Mouse (Mus musculus): ENCODE data around the gene Phf19.

The Phf19 gene

DNA sequence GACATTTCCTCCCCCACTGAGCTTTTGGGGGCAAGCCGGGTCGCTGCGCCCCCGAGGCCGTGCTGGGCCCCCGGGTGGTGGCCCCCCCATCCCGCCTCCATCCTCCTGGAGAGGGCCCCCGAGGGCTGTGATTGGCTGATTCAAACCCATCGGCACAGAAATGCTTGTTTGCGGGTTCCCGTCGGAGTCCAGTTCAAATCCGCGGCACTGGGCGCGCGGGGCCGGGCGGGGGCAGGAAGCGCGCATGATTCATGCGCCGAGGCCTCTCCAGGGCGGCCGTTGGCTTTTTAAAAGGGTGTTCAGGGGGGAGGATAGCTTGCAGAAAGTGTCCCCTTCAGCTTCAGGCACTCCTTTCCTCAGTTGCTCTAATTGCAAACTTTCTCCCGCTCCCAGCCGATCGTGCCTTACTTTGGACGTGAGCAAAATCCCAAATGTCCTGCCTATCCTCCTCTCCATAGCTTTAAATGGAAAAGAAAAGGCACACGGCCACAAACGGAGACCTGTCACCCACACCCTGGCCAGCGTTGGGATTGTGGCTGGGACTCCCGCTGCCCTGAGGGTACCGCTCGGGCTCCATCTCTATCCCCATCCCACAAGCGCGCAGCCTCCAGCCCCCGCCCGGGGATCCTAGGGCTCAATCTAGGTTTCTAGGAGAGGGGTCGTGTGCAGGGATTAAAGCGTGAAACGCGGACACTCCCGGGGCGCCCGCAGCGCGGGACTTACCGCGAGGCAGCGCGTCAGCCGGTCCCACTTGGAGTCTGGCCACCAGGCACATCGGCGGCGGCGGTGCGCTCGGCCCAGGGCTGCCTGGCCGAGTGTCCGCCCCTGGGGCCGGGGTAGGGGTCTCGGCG, at the start of gene Phf19:
Phf19 (minus strand) TSS at position 809 of the 851 bp plus-strand sequence.
- no peak for DNase-seq

GRCm38 (mm10) chr2:34963371-34963956, 49.6 kb upstream of the Phf19 start:
- no peak for DNase-seq

- DNase-seq, result no peak
Observed at GRCm38 (mm10) chr2:34962893-34963292, 49.1 kb upstream of the Phf19 start.

- no peak for DNase-seq
Observed at GRCm38 (mm10) chr2:34962211-34962610, 48.4 kb upstream of the Phf19 start.

DNA sequence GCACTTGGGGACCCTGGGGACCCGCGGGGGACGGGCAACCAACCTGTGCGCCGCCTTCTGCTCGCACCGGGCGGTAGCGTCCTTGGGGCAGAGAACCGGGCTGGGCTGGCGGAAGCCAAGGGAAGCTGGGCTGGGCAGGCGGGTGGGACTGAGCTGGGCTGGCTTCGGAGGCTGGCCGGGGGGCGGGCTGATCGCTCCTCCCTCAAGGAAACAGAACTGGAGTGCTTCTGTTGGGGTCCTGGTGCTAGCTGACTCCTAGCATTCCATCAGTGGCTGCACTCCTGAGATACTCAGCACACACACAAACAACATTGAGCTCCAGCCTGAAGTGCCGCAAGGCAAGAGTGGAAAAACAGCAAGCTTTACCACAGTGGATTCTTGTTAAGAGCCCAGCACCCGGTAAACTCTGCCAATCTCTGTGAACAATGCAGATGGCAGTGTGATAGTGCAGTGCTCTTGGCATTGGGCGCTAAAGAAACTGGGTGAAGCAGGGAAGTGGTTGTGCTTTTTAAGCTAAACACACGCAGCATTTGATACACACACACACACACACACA, 47.7 kb upstream of the Phf19 start, which contains the start of gene Traf1:
Traf1 (minus strand) TSS at position 292 of the 556 bp plus-strand sequence.
- DNase-seq, result no peak

DNA sequence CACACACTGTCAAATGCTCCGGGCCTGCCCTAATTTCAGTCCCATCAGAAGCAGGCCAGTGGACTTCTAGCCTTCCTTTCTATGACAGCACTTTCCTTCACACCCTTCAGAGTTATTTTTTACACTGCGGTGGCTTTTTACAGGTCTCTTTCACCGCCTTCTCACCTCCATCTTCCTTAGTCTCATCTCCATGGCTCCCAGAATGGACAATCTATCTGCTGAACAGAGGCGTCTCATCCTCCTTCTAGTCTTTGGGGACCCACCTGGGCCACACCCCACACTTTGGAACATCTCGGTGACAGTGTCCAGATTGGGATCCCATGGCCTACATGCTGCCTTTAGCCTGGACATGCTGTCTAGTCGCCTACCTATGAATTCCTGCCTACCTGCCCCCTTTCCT, 47.1 kb upstream of the Phf19 start:
- no peak for DNase-seq

DNA sequence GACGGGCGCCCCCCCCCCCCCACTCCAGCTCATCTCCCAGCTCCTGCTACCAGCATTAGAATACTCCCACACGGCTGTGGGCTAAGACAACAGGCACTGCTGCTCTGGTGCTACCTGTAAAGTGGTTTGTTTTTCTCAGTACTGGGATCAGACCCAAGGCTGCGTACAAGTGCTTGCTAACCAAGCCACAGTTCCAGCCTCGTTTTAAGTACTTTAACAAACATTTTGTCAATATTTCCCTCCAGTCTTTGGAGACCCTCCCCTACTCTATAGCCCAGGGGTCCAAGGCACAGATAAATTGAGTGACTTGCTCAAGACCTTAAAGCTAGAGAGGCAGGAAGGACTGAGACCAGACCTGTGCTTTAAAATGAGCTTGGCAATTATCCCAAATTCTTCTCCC, 46.6 kb upstream of the Phf19 start:
- DNase-seq, result no peak

GRCm38 (mm10) chr2:34958582-34958981, 44.8 kb upstream of the Phf19 start:
- no peak for DNase-seq

DNA sequence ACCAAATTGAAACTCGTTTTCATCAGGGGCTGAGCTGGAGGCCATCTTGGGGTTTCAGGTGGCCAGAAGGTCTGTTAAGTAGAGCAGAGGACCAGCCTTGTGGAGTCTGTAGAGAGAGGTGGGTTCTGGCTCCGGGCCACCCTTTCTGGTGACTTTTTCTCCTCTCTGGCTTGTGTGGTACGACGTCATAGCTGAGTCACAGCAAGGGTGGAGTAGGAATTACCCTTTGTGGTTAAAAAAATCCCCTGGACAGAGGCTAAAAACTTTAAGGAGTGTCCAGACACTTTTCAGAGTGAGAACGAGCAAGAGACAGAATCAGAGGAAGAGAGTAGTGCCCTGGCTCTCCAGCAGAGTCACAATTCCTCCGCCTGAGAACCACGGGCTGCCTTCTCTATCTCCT, 44.2 kb upstream of the Phf19 start:
- no peak for DNase-seq

GRCm38 (mm10) chr2:34957405-34957804, 43.6 kb upstream of the Phf19 start:
- DNase-seq, result no peak

DNA sequence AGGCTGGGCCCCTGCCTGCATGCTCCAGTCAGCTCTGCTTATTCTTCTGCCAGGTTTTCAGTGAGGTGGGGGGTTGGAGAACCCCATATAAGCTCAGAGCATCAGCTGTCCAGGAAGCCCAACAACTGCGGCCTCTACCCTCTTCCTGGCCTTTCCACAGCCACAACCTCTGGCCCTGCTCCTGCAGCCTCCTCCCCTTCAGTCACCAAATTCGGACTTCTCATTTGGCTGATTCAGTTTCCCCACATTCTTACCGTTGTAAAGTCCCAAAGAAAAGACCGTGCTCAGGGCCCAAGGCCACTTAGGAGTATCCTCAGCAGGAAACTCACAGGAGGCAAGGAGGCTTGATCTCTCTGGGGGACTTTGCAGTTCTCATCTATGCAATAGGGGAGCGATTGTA, 43.1 kb upstream of the Phf19 start:
- no peak for DNase-seq

DNA sequence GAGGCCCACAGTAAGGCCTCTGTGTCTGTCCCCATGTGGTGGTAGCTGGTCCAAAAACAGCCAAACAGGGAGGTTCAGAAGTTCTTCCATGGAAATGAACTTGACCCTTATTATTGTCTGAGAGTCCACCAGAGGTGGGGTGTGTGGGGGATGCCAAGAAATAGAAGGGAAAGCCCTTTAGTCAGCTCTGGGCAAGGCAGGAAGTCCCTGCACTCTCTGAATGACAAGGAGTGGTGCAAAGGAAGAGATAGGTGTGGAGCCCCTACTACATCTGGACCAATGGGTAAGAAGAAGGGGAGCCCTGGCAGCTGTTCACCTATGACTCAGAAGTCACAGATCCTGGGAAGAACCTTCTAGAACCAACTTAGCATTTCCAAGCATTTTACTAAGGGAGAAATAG, 40.5 kb upstream of the Phf19 start:
- no peak for DNase-seq

DNA sequence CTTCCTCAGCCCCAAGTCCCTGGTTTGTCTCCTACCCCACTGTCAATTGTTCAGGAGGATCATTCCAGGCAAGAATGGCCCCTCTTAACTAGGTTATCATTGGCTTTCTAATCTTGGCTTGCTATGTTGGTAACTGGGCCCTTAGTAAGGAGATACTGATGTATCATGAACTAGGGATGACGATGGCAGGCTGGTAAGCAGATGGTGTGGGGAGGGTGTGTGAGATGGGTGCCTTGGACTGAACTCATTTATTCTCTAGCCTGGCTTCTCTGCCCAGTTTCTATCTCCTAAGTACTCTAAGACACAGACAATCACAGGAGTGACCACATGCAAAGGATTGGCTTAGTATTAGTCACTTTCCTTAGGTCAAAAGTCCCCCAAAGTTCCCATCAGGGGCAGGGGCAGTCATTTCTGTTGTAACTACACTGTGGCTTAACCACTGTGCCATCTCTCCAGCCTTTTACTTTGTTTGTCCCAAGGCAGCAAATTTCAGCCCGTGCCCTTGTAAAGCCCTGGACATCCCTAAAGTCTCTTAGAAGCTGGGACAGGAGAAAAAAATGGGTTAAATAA, 39.8 kb upstream of the Phf19 start:
- DNase-seq, result no peak

GRCm38 (mm10) chr2:34953018-34953417, 39.2 kb upstream of the Phf19 start:
- no peak for DNase-seq

GRCm38 (mm10) chr2:34951469-34951868, 37.6 kb upstream of the Phf19 start:
- DNase-seq, result no peak

DNA sequence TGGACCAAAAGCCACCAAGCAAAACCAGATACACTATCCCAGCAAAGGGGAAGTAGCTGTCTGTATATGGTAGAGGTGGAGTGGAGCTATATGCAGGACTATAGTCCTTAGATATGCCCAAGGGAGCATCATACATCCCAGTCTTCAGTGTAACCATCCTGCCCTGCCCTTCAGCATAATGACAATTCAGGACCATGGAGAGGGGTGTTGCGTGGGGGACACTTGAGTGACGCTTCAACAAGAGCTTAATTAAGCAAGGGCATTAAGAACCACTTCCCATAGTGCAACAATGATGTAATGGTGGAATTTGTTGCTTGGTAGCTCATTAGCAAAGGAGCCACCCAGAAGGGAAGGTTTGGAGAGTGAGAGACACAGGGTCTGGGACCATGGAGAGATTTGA, 34.8 kb upstream of the Phf19 start:
- DNase-seq, result no peak

GRCm38 (mm10) chr2:34946046-34946445, 32.2 kb upstream of the Phf19 start:
- no peak for DNase-seq

DNA sequence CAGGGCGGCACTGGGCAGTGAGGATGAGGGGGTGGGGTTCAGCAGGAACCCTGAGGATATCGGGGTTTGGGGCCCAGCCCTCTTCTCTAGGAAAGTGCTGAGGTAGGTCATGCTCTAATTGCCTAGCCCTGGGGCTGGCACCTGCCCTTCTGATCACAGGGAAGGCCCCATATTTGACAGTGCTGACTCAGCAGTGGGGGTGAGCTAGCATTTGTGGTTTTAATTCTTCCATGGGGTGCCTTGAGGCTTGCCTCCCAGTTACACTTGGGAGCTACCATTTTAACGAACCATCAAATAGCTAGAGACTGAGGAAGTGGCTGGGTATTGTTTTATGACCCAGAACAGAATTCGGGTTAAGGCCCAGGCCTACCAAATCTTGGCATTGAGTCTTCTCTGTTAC, 31.8 kb upstream of the Phf19 start:
- DNase-seq, result no peak

GRCm38 (mm10) chr2:34944761-34945160, 30.9 kb upstream of the Phf19 start:
- no peak for DNase-seq

GRCm38 (mm10) chr2:34943556-34944120, 29.8 kb upstream of the Phf19 start:
- no peak for DNase-seq

DNA sequence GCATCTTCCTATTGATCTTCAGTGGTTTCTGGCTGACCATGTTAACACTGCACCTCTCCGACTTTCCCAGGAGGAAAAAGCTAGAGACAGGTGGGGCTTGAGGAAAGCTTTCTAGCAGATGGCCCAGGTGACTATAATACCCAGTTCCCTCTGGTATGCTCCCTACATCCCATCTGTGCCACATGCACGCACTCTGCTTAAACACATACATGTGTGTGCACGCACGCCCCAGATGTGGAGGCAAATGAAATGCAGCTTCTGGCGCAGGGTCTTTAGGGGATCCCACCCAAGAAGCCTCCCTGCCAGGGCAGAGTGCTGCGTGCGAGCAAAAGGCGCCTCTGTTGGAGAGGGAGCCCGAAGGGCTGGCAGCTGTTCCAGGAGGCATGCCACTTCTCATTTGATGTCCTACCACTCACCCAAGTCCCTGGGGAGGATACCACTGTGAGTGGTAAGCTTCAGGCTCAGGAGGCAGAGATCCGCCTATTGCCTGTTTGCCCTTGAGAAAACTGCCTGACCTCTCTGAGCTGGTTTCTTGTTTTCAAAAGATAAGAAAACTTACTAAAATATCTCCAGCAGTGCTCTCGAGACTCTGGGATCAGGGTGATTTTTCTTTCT, 27.3 kb upstream of the Phf19 start:
- no peak for DNase-seq

DNA sequence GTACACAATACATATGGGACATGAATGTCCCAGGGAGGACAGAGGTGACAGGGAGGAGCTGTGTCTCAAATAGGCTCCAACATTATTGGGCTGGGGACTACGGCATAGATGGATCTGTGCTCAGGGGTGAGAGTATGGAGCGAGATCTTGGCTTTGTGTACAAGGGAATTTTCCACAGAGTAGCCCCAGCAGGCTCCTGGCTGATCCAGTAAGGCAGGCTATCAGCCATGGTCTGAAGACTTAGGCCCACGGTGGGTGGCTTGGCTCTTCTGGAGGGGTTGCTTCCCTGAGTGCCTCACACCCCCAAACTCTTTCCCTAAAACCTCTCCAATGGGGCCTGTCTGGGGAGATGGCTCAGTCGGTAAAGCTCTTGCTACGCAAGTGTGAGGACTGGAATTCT, 26.4 kb upstream of the Phf19 start:
- no peak for DNase-seq

All from cerebellum, adult 11-12 months (tissue).